Mouse (Mus musculus): ENCODE data around the gene Slc26a8. TPM values are rescaled to one million over a fixed set of nuclear protein-coding genes. Genes with fewer than 3 reads are reported as not detected.

Gene Slc26a8
- polyA plus RNA-seq, 1 experiment from 2014 or later, result 0.34 TPM

DNA sequence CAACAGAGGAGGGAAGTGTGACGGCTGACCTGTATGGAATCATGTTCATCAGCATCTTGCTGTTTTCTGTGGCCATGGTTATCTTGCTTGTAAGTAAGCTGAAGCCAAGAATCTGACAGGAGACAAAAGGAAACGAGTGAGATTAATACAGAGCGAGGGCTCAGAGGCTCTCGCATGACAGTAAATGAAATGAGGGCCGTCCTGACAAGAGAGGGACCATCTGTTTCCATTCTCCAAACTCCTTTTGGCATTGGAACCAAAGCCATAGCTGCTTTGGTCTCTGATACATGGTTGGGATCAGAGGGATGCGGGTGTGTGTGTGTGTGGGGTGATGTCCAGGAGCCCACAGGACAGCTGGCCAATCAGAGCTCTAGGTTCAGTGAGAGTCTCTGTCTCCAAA lies 30.5 kb downstream of the Slc26a8 start:
- Histone ChIP-seq H3K4me1 (ENCODE audit: control insufficient read depth in 2 of 2, insufficient read depth in 2 of 2, low read length in 2 of 2) (peaks cover 2 to 5% of the 10 kb centered on the region in 2 experiments; a peak in 3 of 4 replicates), H3K4me3 (ENCODE audit: control insufficient read depth in 1 of 2, insufficient read depth in 1 of 2, low read depth in 1 of 2, low read length in 2 of 2) (no peak overlapping the region), H3K27ac (replicated peaks in 1 of 2; ENCODE audit: control insufficient read depth in 1 of 2, insufficient read depth in 1 of 2, low read depth in 2 of 2, low read length in 2 of 2) (no peak overlapping the region), H3K4me2 (ENCODE audit: low read length) (no peak overlapping the region), H3K9ac (ENCODE audit: low read length) (no peak overlapping the region), H3K36me3 (ENCODE audit: control insufficient read depth, insufficient read depth, low read length) (no peaks in the 10 kb centered on the region), H3K9me3 (ENCODE audit: control insufficient read depth, low read length) (no peaks in the 10 kb centered on the region), H3K27me3 (ENCODE audit: control insufficient read depth, insufficient read depth, low read length) (no peaks in the 10 kb centered on the region)
- ATAC-seq (ENCODE audit: insufficient number of reproducible peaks, insufficient read depth, low FRiP score, low read depth), result no peak
- WGBS, result 55% methylated on average over 6 of the region's 6 CpGs

DNA sequence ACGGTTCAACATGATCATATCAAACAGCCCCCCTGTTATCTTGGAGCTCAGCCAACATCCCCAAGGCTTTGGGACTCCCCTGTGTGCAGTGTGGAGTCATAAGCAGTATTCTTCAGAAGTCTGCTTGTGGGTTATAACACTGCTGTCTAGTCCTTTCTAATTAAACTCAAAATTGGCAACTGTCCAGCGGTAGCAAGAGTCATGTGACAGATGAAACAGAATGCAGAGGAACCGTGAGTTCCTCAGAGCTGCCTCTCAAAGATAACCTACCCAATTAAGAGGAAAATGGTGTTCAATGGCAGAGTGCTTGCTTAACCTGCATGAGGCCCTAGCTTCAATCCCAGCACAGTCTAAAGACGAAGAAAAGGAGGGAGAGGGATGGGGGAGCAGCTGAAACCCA lies 32.1 kb downstream of the Slc26a8 start:
- Histone ChIP-seq H3K4me2 (ENCODE audit: low read length) (no peak overlapping the region), H3K4me1 (ENCODE audit: control insufficient read depth in 2 of 2, insufficient read depth in 2 of 2, low read length in 2 of 2) (peaks cover 2 to 5% of the 10 kb centered on the region in 2 experiments; a peak in 3 of 4 replicates), H3K36me3 (ENCODE audit: control insufficient read depth, insufficient read depth, low read length) (no peaks in the 10 kb centered on the region), H3K9ac (ENCODE audit: low read length) (no peak overlapping the region), H3K27me3 (ENCODE audit: control insufficient read depth, insufficient read depth, low read length) (no peaks in the 10 kb centered on the region), H3K4me3 (ENCODE audit: control insufficient read depth in 1 of 2, insufficient read depth in 1 of 2, low read depth in 1 of 2, low read length in 2 of 2) (no peak overlapping the region), H3K27ac (replicated peaks in 1 of 2; ENCODE audit: control insufficient read depth in 1 of 2, insufficient read depth in 1 of 2, low read depth in 2 of 2, low read length in 2 of 2) (no peak overlapping the region), H3K9me3 (ENCODE audit: control insufficient read depth, low read length) (no peaks in the 10 kb centered on the region)
- no peak for ATAC-seq (ENCODE audit: insufficient number of reproducible peaks, insufficient read depth, low FRiP score, low read depth)
- 28% methylated on average over 4 of the region's 4 CpGs for WGBS

DNA sequence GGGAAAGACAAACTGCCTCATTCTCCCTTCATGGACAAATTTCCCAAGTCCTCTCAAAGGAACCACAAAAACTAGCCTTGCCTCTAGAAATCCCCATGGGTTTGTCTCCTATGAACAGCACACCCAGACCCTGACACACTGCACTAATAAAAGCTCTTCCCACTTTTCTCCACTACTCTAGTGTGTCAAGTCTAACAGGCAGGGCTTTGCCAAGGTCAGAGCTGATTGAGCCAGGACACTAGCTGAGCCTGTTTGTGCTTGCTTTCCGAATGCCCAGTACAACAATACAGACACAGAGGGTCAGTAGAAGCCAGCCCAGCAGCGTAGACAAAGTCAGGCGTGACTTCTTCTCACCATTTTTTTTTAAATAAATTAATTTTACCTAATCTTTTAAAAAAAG lies 39.8 kb downstream of the Slc26a8 start:
- H3K9me3 ChIP-seq (ENCODE audit: control insufficient read depth, low read length), result no peaks in the 10 kb centered on the region
- H3K36me3 ChIP-seq (ENCODE audit: control insufficient read depth, insufficient read depth, low read length), result no peaks in the 10 kb centered on the region
- H3K27me3 ChIP-seq (ENCODE audit: control insufficient read depth, insufficient read depth, low read length), result no peaks in the 10 kb centered on the region
- H3K4me1 ChIP-seq (ENCODE audit: control insufficient read depth in 2 of 2, insufficient read depth in 2 of 2, low read length in 2 of 2), result peaks cover 2 to 6% of the 10 kb centered on the region in 2 experiments; a peak in 1 of 4 replicates
- 0 out of 2 replicates have a peak overlapping the region, but pooled peaks have one; percentile 25 for H3K9ac ChIP-seq (ENCODE audit: low read length)
- H3K4me2 ChIP-seq (ENCODE audit: low read length), result no peak overlapping the region
- WGBS, result 62% methylated on average over 3 of the region's 3 CpGs
- H3K27ac ChIP-seq (replicated peaks in 1 of 2; ENCODE audit: control insufficient read depth in 1 of 2, insufficient read depth in 1 of 2, low read depth in 2 of 2, low read length in 2 of 2), result peak overlapping the region in 1 of 2 experiments; percentile 28; a peak in 1 of 4 replicates
- H3K4me3 ChIP-seq (ENCODE audit: control insufficient read depth in 1 of 2, insufficient read depth in 1 of 2, low read depth in 1 of 2, low read length in 2 of 2), result no peak overlapping the region
- ATAC-seq (ENCODE audit: insufficient number of reproducible peaks, insufficient read depth, low FRiP score, low read depth), result no peak

DNA sequence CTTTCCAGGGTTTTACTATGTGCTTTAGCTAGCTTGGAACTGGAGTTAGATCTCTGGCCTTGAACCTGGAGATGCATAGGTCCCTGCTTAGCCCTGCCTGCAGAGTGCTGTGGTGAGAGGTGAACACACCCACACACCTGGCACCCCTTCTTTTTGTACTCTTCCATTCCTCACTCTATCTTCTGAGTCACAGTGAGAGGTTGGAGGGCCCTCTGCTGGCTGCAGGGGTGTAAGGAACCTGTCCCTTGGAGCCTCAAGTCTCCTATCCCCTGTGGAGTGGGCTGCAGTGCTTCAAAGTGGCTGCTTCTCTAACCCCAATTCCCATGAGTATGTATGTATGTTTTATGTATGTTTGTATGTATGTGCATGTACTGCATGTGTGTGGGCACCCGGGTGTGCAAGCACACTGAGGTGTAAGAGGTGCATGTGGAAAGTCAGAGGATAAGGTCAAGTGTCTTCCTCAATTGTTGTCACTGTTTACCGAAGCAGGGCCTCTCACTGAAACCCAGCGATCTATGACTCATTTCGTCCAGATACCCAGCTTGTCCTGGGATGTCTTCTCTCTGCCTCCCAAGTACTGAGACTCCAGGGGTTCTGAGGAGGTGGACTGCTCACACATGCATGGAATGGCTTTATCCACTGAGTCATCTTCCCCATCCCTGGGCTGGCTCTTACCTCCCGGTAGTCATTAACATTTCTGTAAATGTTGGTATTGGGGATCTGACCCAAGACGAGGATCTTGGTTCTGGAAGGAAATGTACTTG lies 41.2 kb downstream of the Slc26a8 start:
- no peak overlapping the region for H3K4me2 ChIP-seq (ENCODE audit: low read length)
- peaks cover 2 to 6% of the 10 kb centered on the region in 2 experiments; a peak in 1 of 4 replicates for H3K4me1 ChIP-seq (ENCODE audit: control insufficient read depth in 2 of 2, insufficient read depth in 2 of 2, low read length in 2 of 2)
- no peaks in the 10 kb centered on the region for H3K27me3 ChIP-seq (ENCODE audit: control insufficient read depth, insufficient read depth, low read length)
- no peak overlapping the region for H3K4me3 ChIP-seq (ENCODE audit: control insufficient read depth in 1 of 2, insufficient read depth in 1 of 2, low read depth in 1 of 2, low read length in 2 of 2)
- no peak for ATAC-seq (ENCODE audit: insufficient number of reproducible peaks, insufficient read depth, low FRiP score, low read depth)
- no peak overlapping the region for H3K27ac ChIP-seq (replicated peaks in 1 of 2; ENCODE audit: control insufficient read depth in 1 of 2, insufficient read depth in 1 of 2, low read depth in 2 of 2, low read length in 2 of 2)
- H3K9me3 ChIP-seq (ENCODE audit: control insufficient read depth, low read length), result no peaks in the 10 kb centered on the region
- 32% methylated on average over 6 of the region's 6 CpGs for WGBS
- no peak overlapping the region for H3K9ac ChIP-seq (ENCODE audit: low read length)
- no peaks in the 10 kb centered on the region for H3K36me3 ChIP-seq (ENCODE audit: control insufficient read depth, insufficient read depth, low read length)

DNA sequence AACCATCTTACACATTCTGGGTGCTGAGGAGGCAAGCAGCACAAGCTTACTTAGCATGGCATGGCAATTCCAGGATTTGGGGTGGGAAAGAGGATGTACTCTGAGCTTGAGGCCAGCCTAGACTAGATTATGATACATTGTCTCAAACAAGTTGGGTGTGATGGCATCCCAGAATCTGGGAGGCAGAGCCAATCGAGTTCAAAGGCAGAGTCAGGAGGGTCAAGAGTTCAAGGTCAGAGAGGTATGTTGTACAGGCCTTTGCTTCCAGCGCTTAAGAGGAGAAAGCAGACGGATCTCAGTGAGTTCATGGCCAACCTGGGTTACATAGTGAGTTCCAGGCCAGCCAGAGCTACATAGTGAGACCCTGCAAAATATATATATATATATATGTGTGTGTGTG lies 43.8 kb downstream of the Slc26a8 start:
- no peaks in the 10 kb centered on the region for H3K36me3 ChIP-seq (ENCODE audit: control insufficient read depth, insufficient read depth, low read length)
- no peak overlapping the region for H3K27ac ChIP-seq (replicated peaks in 1 of 2; ENCODE audit: control insufficient read depth in 1 of 2, insufficient read depth in 1 of 2, low read depth in 2 of 2, low read length in 2 of 2)
- H3K4me2 ChIP-seq (ENCODE audit: low read length), result no peak overlapping the region
- H3K27me3 ChIP-seq (ENCODE audit: control insufficient read depth, insufficient read depth, low read length), result no peaks in the 10 kb centered on the region
- no peaks in the 10 kb centered on the region for H3K9me3 ChIP-seq (ENCODE audit: control insufficient read depth, low read length)
- no peak overlapping the region for H3K4me3 ChIP-seq (ENCODE audit: control insufficient read depth in 1 of 2, insufficient read depth in 1 of 2, low read depth in 1 of 2, low read length in 2 of 2)
- no peak overlapping the region for H3K9ac ChIP-seq (ENCODE audit: low read length)
- WGBS, result 36% methylated on average over 3 of the region's 3 CpGs
- H3K4me1 ChIP-seq (ENCODE audit: control insufficient read depth in 2 of 2, insufficient read depth in 2 of 2, low read length in 2 of 2), result peaks cover 2 to 6% of the 10 kb centered on the region in 2 experiments; a peak in 1 of 4 replicates
- no peak for ATAC-seq (ENCODE audit: insufficient number of reproducible peaks, insufficient read depth, low FRiP score, low read depth)

DNA sequence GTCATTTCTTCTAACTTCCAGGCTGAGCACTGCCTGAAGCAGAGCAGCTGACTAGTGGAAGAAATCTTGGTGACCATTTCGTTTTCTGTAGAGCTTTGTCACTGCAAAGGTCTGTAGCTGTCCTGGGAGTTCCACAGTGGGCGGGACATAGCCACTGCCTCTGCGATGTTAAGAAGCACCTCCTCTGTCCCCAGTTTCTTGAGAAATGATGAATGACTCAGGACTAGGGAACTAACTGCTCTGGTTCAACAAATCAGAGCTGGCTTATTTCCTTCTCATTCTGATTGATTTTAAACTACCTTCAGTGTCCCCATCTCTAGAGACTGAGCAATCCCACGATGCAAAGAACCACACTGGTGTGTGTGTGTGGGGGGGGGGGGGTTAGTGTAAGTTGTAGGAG lies 45.9 kb downstream of the Slc26a8 start:
- no peaks in the 10 kb centered on the region for H3K36me3 ChIP-seq (ENCODE audit: control insufficient read depth, insufficient read depth, low read length)
- no peak overlapping the region for H3K27ac ChIP-seq (replicated peaks in 1 of 2; ENCODE audit: control insufficient read depth in 1 of 2, insufficient read depth in 1 of 2, low read depth in 2 of 2, low read length in 2 of 2)
- no peak overlapping the region for H3K9ac ChIP-seq (ENCODE audit: low read length)
- WGBS, result 47% methylated on average over 4 of the region's 4 CpGs
- no peak overlapping the region for H3K4me2 ChIP-seq (ENCODE audit: low read length)
- H3K4me1 ChIP-seq (ENCODE audit: control insufficient read depth in 2 of 2, insufficient read depth in 2 of 2, low read length in 2 of 2), result no peaks in the 10 kb centered on the region
- ATAC-seq (ENCODE audit: insufficient number of reproducible peaks, insufficient read depth, low FRiP score, low read depth), result no peak
- no peak overlapping the region for H3K4me3 ChIP-seq (ENCODE audit: control insufficient read depth in 1 of 2, insufficient read depth in 1 of 2, low read depth in 1 of 2, low read length in 2 of 2)
- no peaks in the 10 kb centered on the region for H3K27me3 ChIP-seq (ENCODE audit: control insufficient read depth, insufficient read depth, low read length)
- H3K9me3 ChIP-seq (ENCODE audit: control insufficient read depth, low read length), result no peaks in the 10 kb centered on the region

DNA sequence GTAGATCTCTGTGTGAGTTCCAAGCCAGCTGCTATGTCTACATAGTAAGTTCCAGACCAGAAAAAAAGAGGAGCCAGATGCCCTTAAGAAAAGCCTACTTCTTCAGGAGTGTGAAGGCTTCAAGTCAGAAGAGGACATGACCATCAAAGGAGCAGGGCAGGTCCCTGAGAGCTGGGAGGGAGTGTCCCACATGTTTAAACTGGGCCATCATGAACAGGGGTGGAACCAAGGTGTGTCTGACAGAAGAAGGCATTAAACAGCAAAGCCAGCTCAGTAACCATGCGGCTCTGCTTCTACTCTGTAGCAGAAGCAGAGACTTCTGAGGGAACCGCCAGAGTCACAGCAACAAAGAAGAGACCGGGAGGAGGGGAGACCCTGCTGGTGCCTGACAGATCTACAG lies 46.3 kb downstream of the Slc26a8 start:
- 30% methylated on average over 3 of the region's 3 CpGs for WGBS
- H3K9me3 ChIP-seq (ENCODE audit: control insufficient read depth, low read length), result no peaks in the 10 kb centered on the region
- H3K9ac ChIP-seq (ENCODE audit: low read length), result no peak overlapping the region
- H3K27ac ChIP-seq (replicated peaks in 1 of 2; ENCODE audit: control insufficient read depth in 1 of 2, insufficient read depth in 1 of 2, low read depth in 2 of 2, low read length in 2 of 2), result no peak overlapping the region
- no peaks in the 10 kb centered on the region for H3K4me1 ChIP-seq (ENCODE audit: control insufficient read depth in 2 of 2, insufficient read depth in 2 of 2, low read length in 2 of 2)
- H3K27me3 ChIP-seq (ENCODE audit: control insufficient read depth, insufficient read depth, low read length), result no peaks in the 10 kb centered on the region
- ATAC-seq (ENCODE audit: insufficient number of reproducible peaks, insufficient read depth, low FRiP score, low read depth), result no peak
- H3K4me3 ChIP-seq (ENCODE audit: control insufficient read depth in 1 of 2, insufficient read depth in 1 of 2, low read depth in 1 of 2, low read length in 2 of 2), result no peak overlapping the region
- H3K36me3 ChIP-seq (ENCODE audit: control insufficient read depth, insufficient read depth, low read length), result no peaks in the 10 kb centered on the region
- no peak overlapping the region for H3K4me2 ChIP-seq (ENCODE audit: low read length)

DNA sequence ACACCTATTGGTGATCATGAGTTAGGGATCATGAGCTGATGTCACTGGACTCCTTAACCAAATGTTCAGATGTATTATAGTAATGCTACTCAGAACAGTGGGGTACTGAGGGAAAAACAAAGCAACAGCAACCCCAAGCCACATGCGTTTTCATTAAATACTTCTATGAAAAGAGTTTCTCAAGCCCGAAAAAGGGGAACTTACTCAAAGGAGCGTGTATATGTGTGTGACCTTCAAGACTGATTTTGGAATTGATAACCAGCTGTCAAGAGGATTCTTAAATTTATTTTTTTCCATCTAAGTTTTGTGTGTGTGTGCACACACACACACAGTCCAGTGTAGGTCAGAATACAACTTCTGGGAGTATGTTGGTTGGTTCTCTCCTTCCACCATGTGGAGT lies 49.9 kb downstream of the Slc26a8 start:
- Histone ChIP-seq H3K9ac (ENCODE audit: low read length) (no peak overlapping the region), H3K4me2 (ENCODE audit: low read length) (no peak overlapping the region), H3K36me3 (ENCODE audit: control insufficient read depth, insufficient read depth, low read length) (no peaks in the 10 kb centered on the region), H3K4me1 (ENCODE audit: control insufficient read depth in 2 of 2, insufficient read depth in 2 of 2, low read length in 2 of 2) (peaks cover 0 to 4% of the 10 kb centered on the region in 2 experiments; a peak in 2 of 4 replicates), H3K4me3 (ENCODE audit: control insufficient read depth in 1 of 2, insufficient read depth in 1 of 2, low read depth in 1 of 2, low read length in 2 of 2) (no peak overlapping the region), H3K27ac (replicated peaks in 1 of 2; ENCODE audit: control insufficient read depth in 1 of 2, insufficient read depth in 1 of 2, low read depth in 2 of 2, low read length in 2 of 2) (no peak overlapping the region), H3K9me3 (ENCODE audit: control insufficient read depth, low read length) (no peaks in the 10 kb centered on the region), H3K27me3 (ENCODE audit: control insufficient read depth, insufficient read depth, low read length) (no peaks in the 10 kb centered on the region)
- ATAC-seq (ENCODE audit: insufficient number of reproducible peaks, insufficient read depth, low FRiP score, low read depth), result no peak
- WGBS, result 72% methylated on average over 3 of the region's 3 CpGs
